Mouse (Mus musculus) lung, postnatal 36 days (tissue): ENCODE measurements around the gene Zranb2.

Experiments used
- DNase-seq: peaks from one replicate; pipeline ENCODE4 v3.0.0; 2022; ENCODE audit warnings: mixed read lengths

Gene Zranb2

GRCm38 (mm10) chr3:157578469-157579170 lies 44.7 kb downstream of the Zranb2 start:
- no peak for DNase-seq

- DNase-seq: peak; percentile 7
Measured at GRCm38 (mm10) chr3:157579376-157579775, 45.4 kb downstream of the Zranb2 start.

GRCm38 (mm10) chr3:157580299-157580698 lies 46.3 kb downstream of the Zranb2 start:
- no peak for DNase-seq

- no peak for DNase-seq
Measured at GRCm38 (mm10) chr3:157581755-157582154, 47.8 kb downstream of the Zranb2 start.

GRCm38 (mm10) chr3:157582626-157583405 lies 48.9 kb downstream of the Zranb2 start:
- no peak for DNase-seq

GRCm38 (mm10) chr3:157597837-157598379 lies 63.9 kb downstream of the Zranb2 start:
- no peak for DNase-seq
